Mouse (Mus musculus): ENCODE measurements around the gene Ankrd44.

DNA sequence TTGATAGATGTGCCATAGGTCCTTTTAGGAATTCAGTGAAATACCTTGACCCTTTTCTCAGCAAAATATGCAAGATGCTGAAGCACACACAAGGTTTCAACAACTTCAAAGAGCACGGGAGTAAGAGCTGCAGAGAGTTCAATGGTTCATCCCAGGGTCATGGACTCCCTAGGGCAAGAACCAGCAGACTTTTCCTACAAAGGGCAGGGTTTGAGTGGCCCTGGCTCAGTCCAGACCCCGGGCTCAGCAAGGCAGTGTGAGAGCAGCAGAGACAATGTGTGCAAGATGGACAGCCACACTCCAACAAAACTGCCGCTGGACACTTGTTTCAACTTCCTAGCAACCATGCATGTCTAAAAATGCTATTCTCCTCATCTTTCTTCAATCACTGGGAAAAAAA is 98.8 kb downstream of the Ankrd44 start:
- no peak for TF ChIP-seq CTCF (IDR thresholded peaks at IDR 0.05; ENCODE audit: low read depth, low read length)
- no peak for TF ChIP-seq GATA1 (IDR thresholded peaks at IDR 0.05; ENCODE audit: borderline replicate concordance, low read length)
- no peak for TF ChIP-seq TAL1 (conservative IDR thresholded peaks at IDR 0.05; ENCODE audit: low read depth, low read length)
- no peak for TF ChIP-seq POLR2AphosphoS5 (IDR thresholded peaks at IDR 0.05; ENCODE audit: insufficient replicate concordance, low read depth, low read length)
- TF ChIP-seq GATA2 (IDR thresholded peaks at IDR 0.05; ENCODE audit: borderline replicate concordance, low read depth, low read length): no peak

All from G1E (cell line).